Mouse (Mus musculus): ENCODE measurements around the gene Xpot.
A peak's percentile ranks its signal among the peaks of the same experiment; 100 is the strongest.

Gene Xpot

GRCm38 (mm10) chr10:121626186-121626882 is at the start of gene Xpot:
Gene Xpot, minus strand, starts transcription at chr10:121626332.
- DNase-seq (ENCODE audit: low read depth, low spot score) = peak; percentile 98

GRCm38 (mm10) chr10:121669103-121669502 is 43.0 kb upstream of the Xpot start:
- DNase-seq (ENCODE audit: low read depth, low spot score) = no peak

GRCm38 (mm10) chr10:121665631-121666145 is 39.6 kb upstream of the Xpot start:
- DNase-seq (ENCODE audit: low read depth, low spot score) = no peak

GRCm38 (mm10) chr10:121663599-121663998 is 37.5 kb upstream of the Xpot start:
- DNase-seq (ENCODE audit: low read depth, low spot score) = no peak

- no peak for DNase-seq (ENCODE audit: low read depth, low spot score)
Measured at GRCm38 (mm10) chr10:121662711-121663110, 36.6 kb upstream of the Xpot start.

GRCm38 (mm10) chr10:121655907-121656306 is 29.8 kb upstream of the Xpot start:
- no peak for DNase-seq (ENCODE audit: low read depth, low spot score)

- DNase-seq (ENCODE audit: low read depth, low spot score) = no peak
Measured at GRCm38 (mm10) chr10:121653079-121653478, 26.9 kb upstream of the Xpot start.

GRCm38 (mm10) chr10:121646294-121646693 is 20.2 kb upstream of the Xpot start:
- DNase-seq (ENCODE audit: low read depth, low spot score) = no peak

GRCm38 (mm10) chr10:121642054-121642947 is 16.2 kb upstream of the Xpot start:
- DNase-seq (ENCODE audit: low read depth, low spot score) = peak; percentile 19

GRCm38 (mm10) chr10:121641272-121642053 is 15.3 kb upstream of the Xpot start, which contains the start of gene D930020B18Rik:
Gene D930020B18Rik, plus strand, starts transcription at chr10:121641588.
- peak; percentile 56 for DNase-seq (ENCODE audit: low read depth, low spot score)

GRCm38 (mm10) chr10:121640944-121641271 is 14.8 kb upstream of the Xpot start:
- no peak for DNase-seq (ENCODE audit: low read depth, low spot score)

GRCm38 (mm10) chr10:121640150-121640930 is 14.2 kb upstream of the Xpot start:
- peak; percentile 52 for DNase-seq (ENCODE audit: low read depth, low spot score)

- no peak for DNase-seq (ENCODE audit: low read depth, low spot score)
Measured at GRCm38 (mm10) chr10:121639573-121639972, 13.4 kb upstream of the Xpot start.

GRCm38 (mm10) chr10:121636276-121636675 is 10.1 kb upstream of the Xpot start:
- no peak for DNase-seq (ENCODE audit: low read depth, low spot score)

GRCm38 (mm10) chr10:121634159-121634558 is 8.0 kb upstream of the Xpot start:
- DNase-seq (ENCODE audit: low read depth, low spot score) = no peak

- no peak for DNase-seq (ENCODE audit: low read depth, low spot score)
Measured at GRCm38 (mm10) chr10:121628561-121629040, 2.5 kb upstream of the Xpot start.

- DNase-seq (ENCODE audit: low read depth, low spot score) = no peak
Measured at GRCm38 (mm10) chr10:121627216-121627852, 1.2 kb upstream of the Xpot start.

GRCm38 (mm10) chr10:121625407-121626185 is 536 bp downstream of the Xpot start:
- no peak for DNase-seq (ENCODE audit: low read depth, low spot score)

- DNase-seq (ENCODE audit: low read depth, low spot score) = no peak
Measured at GRCm38 (mm10) chr10:121625006-121625405, 1.1 kb downstream of the Xpot start.
